Mouse (Mus musculus): ENCODE data around the gene 0610040J01Rik. TPM values are rescaled to one million over a fixed set of nuclear protein-coding genes. Genes with fewer than 3 reads are reported as not detected.

Gene 0610040J01Rik
- polyA plus RNA-seq, 1 experiment: 17.7 TPM

DNA sequence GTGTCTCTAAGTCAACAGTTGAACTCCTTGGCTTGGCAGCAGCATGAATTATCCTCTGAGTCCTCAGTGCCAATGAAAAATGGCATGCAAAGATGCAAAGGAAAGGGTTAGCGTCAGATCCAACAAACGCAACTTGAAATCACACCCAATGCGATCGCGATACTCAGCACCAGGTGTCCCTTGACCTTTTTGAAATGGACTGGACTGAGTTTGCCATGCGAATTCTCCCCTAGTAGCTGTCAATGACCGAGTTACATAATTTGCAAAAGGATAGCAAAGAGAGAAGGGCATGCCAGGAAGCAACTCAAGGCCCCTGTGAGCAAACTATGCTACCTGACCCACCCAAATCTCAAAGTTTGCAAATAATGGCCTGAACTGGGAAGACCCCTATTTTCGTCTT, 34.9 kb downstream of the 0610040J01Rik start:
- TF ChIP-seq POLR2A (IDR thresholded peaks at IDR 0.05; ENCODE audit: borderline replicate concordance, extremely low read depth, low read depth, low read length) (no peak), CTCF (IDR thresholded peaks at IDR 0.05; ENCODE audit: insufficient read depth, low read length) (no peak)

DNA sequence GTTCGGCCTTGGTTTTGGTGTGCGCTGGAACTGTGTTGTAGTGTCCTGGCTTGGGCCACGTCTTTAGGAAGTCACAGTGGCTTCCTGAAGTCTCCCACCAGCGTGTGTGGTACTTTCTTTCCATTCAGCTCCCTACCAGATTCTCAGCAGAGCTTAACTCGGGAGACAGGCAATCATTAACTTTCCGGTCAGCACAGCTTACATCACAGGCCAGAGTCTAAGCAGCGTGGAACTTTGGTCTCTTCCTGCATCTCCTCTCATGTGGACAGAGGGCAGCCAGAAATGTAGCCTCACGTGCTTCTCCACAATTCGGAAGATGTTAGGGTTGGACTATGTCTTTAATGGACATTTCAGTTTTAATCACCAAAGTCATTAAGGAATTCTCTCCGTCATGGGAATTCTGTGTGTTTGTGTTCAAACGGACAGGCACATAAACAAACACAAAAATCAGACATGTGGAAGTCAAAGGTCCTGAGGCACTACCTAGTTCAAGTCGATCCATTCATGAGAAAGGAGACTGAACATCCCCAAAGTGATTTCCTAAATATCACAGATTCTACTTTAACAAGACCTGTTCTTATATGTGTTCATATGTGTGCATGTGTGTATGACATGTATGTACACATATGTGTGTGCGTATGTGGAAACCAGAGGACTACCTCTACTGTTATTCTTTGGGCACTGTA, 35.5 kb downstream of the 0610040J01Rik start:
- WGBS: 69% methylated on average over 13 of the region's 13 CpGs
- Histone ChIP-seq H3K4me1 (ENCODE audit: control insufficient read depth, insufficient read depth, low read length) (no peaks in the 10 kb centered on the region), H3K4me3 (replicated peaks; ENCODE audit: extremely low read depth, low read depth, low read length) (no peak overlapping the region)
- DNase-seq: no peak
- TF ChIP-seq CTCF (IDR thresholded peaks at IDR 0.05; ENCODE audit: insufficient read depth, low read length) (no peak), POLR2A (IDR thresholded peaks at IDR 0.05; ENCODE audit: borderline replicate concordance, extremely low read depth, low read depth, low read length) (no peak)

More for the DNA sequence above, 34.9 kb downstream of the 0610040J01Rik start:
- 89% methylated on average over 8 of the region's 8 CpGs for WGBS
- DNase-seq: no peak
- Histone ChIP-seq H3K4me1 (ENCODE audit: control insufficient read depth, insufficient read depth, low read length) (no peaks in the 10 kb centered on the region), H3K4me3 (replicated peaks; ENCODE audit: extremely low read depth, low read depth, low read length) (no peak overlapping the region)

DNA sequence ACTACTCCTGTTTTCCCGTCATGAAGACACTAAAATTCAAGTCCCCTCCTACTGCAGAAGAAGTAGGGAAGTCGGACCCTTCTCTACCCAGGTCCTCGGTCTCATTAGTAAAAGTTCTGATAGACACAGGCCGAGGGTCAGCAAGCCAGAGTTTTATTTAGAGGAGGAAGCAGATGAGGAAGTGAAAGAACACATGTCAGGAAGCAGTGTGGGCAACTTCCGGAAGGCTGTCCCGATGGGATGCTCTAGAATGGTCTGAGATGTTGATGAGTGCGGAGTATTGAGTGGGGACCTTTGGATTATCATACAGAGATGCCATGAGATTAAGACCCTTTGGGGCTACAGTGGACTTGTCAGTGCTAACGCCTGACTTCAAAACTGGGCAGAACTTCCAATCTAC, 46.7 kb downstream of the 0610040J01Rik start:
- WGBS: 55% methylated on average over 8 of the region's 8 CpGs
- no peak for TF ChIP-seq CTCF (IDR thresholded peaks at IDR 0.05; ENCODE audit: insufficient read depth, low read length)
- no peak for TF ChIP-seq POLR2A (IDR thresholded peaks at IDR 0.05; ENCODE audit: borderline replicate concordance, extremely low read depth, low read depth, low read length)
- no peak for DNase-seq
- no peak overlapping the region for H3K4me3 ChIP-seq (replicated peaks; ENCODE audit: extremely low read depth, low read depth, low read length)
- no peaks in the 10 kb centered on the region for H3K4me1 ChIP-seq (ENCODE audit: control insufficient read depth, insufficient read depth, low read length)

DNA sequence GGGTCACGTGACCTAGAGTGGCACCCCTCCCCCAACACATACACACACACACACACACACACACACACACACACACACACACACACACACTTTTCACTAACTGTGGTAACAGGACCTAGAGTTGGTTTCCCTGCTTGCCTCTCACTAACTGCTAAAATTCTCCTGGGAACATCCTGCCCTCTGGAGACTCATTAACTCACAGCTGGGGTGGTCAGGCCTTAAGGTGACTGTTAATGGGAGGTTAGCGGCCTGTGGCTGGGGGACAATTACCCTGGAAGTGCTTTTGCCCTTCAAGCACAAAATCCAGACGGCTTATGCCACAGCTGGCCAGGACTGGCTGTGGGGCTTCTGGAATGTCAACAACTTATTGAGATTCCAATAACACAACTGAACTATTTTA, 55.3 kb downstream of the 0610040J01Rik start:
- H3K4me1 ChIP-seq (ENCODE audit: control insufficient read depth, insufficient read depth, low read length): no peaks in the 10 kb centered on the region; the same call in 1 of the 2 replicates
- DNase-seq: no peak
- 36% methylated on average over 3 of the region's 3 CpGs for WGBS
- TF ChIP-seq CTCF (IDR thresholded peaks at IDR 0.05; ENCODE audit: insufficient read depth, low read length) (no peak), POLR2A (IDR thresholded peaks at IDR 0.05; ENCODE audit: borderline replicate concordance, extremely low read depth, low read depth, low read length) (no peak)
- no peak overlapping the region for H3K4me3 ChIP-seq (replicated peaks; ENCODE audit: extremely low read depth, low read depth, low read length)

DNA sequence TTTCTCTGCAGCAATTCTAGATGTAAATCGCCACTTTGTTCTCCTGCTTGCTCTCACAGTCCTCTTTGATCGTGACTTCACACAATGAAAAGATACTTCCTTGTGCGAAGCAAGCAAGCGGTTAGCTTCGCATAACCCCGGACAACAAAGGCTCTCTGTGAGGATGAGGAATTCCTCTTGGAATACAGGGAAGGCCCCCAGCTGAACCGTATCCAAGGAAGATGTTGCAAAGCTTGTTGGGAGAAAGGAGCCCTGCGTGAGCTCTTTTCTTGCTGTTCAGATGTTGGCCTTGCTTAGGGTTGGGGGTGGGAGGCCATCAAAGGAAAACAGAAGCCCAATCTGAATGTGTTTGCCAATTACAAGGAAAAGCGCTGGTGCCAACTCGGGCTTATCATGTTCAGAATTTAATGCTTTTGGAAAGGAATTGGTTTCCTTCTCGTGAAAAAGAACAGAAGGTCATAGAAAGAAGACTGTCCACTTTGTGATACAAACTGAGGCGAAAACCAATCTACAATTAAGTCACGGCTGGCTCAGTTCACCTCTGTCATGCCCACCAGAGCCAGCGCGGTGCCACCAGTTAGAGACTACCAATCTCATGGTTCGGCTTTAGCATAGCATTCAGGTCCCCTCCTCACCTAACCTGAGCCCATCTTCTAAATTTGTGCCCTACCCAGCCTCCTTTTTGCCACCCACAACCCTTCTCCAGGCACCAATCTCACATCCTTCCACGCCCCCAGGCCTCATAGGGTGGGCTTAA, 60.2 kb downstream of the 0610040J01Rik start:
- DNase-seq: no peak
- H3K4me3 ChIP-seq (replicated peaks; ENCODE audit: extremely low read depth, low read depth, low read length): no peak overlapping the region
- 72% methylated on average over 17 of the region's 17 CpGs for WGBS
- H3K4me1 ChIP-seq (ENCODE audit: control insufficient read depth, insufficient read depth, low read length): peaks cover 3% of the 10 kb centered on the region
- TF ChIP-seq CTCF (IDR thresholded peaks at IDR 0.05; ENCODE audit: insufficient read depth, low read length): no peak
- no peak for TF ChIP-seq POLR2A (IDR thresholded peaks at IDR 0.05; ENCODE audit: borderline replicate concordance, extremely low read depth, low read depth, low read length)

DNA sequence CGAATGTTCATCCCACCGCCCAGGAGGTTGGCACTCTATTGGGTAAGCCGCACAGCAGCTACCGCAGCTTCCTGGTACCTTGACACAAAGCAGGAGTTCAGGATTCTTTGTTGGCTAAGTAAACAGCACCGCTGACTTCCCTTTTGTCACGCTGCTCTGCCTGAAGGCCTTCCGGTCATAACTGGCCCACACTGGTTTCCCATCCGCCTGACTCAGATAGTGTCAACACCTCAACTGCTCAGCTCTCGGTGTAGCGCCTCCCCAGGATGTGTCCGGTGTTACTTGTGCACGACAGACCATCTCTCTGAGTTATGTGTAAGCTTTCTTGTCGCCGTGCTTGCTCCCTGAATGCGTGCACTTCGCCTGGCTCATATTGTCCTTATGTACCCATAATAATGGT, 62.7 kb downstream of the 0610040J01Rik start:
- H3K4me1 ChIP-seq (ENCODE audit: control insufficient read depth, insufficient read depth, low read length): peaks cover 3% of the 10 kb centered on the region; the same call in 1 of the 2 replicates
- H3K4me3 ChIP-seq (replicated peaks; ENCODE audit: extremely low read depth, low read depth, low read length): no peak overlapping the region
- DNase-seq: no peak
- 50% methylated on average over 16 of the region's 16 CpGs for WGBS
- peak; percentile 43; the same call in 1 of the 2 replicates for TF ChIP-seq CTCF (IDR thresholded peaks at IDR 0.05; ENCODE audit: insufficient read depth, low read length)
- no peak for TF ChIP-seq POLR2A (IDR thresholded peaks at IDR 0.05; ENCODE audit: borderline replicate concordance, extremely low read depth, low read depth, low read length)

DNA sequence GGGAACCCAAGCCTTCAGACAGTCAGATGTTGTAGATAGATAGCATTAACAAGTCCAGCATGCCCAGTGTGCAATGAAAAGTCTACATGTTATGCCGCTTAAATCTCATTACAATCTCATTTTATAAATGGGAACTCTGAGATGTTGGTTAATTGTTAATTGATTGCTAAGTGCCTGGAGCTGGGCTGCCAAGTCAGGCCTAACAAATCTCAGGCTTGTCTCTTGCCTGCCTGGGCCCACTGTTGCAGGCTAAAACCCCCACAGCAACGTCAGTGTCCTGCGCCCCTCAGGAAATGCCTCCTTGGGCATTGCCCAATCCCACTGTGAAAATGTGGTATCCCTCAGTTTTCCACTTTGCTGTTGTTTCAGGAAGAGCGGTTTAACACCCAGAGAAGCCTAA, 63.9 kb downstream of the 0610040J01Rik start:
- no peak for DNase-seq
- Histone ChIP-seq H3K4me1 (ENCODE audit: control insufficient read depth, insufficient read depth, low read length) (peaks cover 3% of the 10 kb centered on the region; the same call in 1 of the 2 replicates), H3K4me3 (replicated peaks; ENCODE audit: extremely low read depth, low read depth, low read length) (no peak overlapping the region)
- TF ChIP-seq POLR2A (IDR thresholded peaks at IDR 0.05; ENCODE audit: borderline replicate concordance, extremely low read depth, low read depth, low read length) (no peak), CTCF (IDR thresholded peaks at IDR 0.05; ENCODE audit: insufficient read depth, low read length) (no peak)
- WGBS: 88% methylated on average over 4 of the region's 4 CpGs

DNA sequence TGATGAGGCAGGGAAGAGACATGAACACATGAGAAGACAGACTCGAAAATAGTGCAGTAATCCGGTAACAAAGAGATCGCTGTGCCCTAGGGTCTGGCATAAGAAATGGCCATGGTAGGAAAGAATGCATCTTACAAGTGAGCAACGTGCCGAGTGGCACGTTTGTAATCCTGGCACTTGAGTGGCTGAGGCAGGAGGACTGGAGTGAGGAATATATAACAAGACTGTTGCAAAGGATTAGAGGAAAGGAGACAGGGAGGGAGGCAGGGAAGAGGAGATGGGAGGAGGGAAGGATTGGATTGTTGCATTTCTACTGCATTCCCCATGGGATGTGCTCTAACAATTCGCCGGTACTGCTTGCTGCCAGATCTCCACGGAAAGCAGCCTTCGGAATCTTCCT, 66.9 kb downstream of the 0610040J01Rik start:
- DNase-seq: no peak
- no peak for TF ChIP-seq POLR2A (IDR thresholded peaks at IDR 0.05; ENCODE audit: borderline replicate concordance, extremely low read depth, low read depth, low read length)
- no peak for TF ChIP-seq CTCF (IDR thresholded peaks at IDR 0.05; ENCODE audit: insufficient read depth, low read length)
- 78% methylated on average over 10 of the region's 10 CpGs for WGBS
- Histone ChIP-seq H3K4me1 (ENCODE audit: control insufficient read depth, insufficient read depth, low read length) (peaks cover 3% of the 10 kb centered on the region; the same call in 1 of the 2 replicates), H3K4me3 (replicated peaks; ENCODE audit: extremely low read depth, low read depth, low read length) (no peak overlapping the region)

DNA sequence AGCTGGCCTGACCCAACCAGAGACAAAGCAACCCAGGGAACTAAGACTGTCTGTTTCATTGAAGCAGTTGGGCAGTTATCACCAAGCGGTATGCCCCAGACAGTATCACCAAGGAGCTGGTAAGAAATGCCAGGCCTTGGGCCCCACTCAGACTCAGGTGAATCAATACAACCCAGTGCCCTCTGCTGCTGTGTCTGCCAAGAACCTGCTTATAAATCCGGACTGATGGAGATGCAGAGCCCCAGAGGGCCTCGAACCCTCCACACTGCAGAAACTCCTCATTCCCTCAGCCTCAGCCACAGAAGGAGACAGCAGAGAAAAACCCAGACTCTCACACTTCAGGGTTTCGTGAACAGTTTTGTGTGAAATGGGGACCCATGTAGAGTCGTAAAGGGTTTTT, 74.1 kb downstream of the 0610040J01Rik start:
- H3K4me1 ChIP-seq (ENCODE audit: control insufficient read depth, insufficient read depth, low read length): no peaks in the 10 kb centered on the region; the same call in 1 of the 2 replicates

More for the DNA sequence above, 74.1 kb downstream of the 0610040J01Rik start:
- DNase-seq: no peak
- TF ChIP-seq CTCF (IDR thresholded peaks at IDR 0.05; ENCODE audit: insufficient read depth, low read length) (no peak), POLR2A (IDR thresholded peaks at IDR 0.05; ENCODE audit: borderline replicate concordance, extremely low read depth, low read depth, low read length) (no peak)
- WGBS: 81% methylated on average over 5 of the region's 5 CpGs
- H3K4me3 ChIP-seq (replicated peaks; ENCODE audit: extremely low read depth, low read depth, low read length): no peak overlapping the region
